Mouse (Mus musculus): ENCODE results near the gene Slc4a1ap. TPM values are rescaled to one million over a fixed set of nuclear protein-coding genes. Genes with fewer than 3 reads are reported as not detected.

The Slc4a1ap gene
- 51.7 TPM for polyA plus RNA-seq (2015; fragmentation: Illumina TruSeq; extraction: RNeasy Lipid Tissue Mini Kit (QIAGEN cat#74804); ENCODE audit: insufficient read depth, low replicate concordance)

GRCm38 (mm10) chr5:31526354-31527116 is at the start of gene Slc4a1ap:
TSS of gene Slc4a1ap (plus strand) at chr5:31526995.

GRCm38 (mm10) chr5:31485440-31485839 is 41.4 kb upstream of the Slc4a1ap start, which contains the start of gene 4930548H24Rik:
TSS of gene 4930548H24Rik (plus strand) at chr5:31485740.

GRCm38 (mm10) chr5:31494513-31495297 is 32.1 kb upstream of the Slc4a1ap start, which contains the start of gene Gpn1:
TSS of gene Gpn1 (plus strand) at chr5:31494741.

GRCm38 (mm10) chr5:31527707-31528106 is 912 bp downstream of the Slc4a1ap start, which contains the start of gene Supt7l:
TSS of gene Supt7l (minus strand) at chr5:31527807.

GRCm38 (mm10) chr5:31596481-31597429 is 70.0 kb downstream of the Slc4a1ap start, which contains the start of gene Mrpl33:
TSS of gene Mrpl33 (plus strand) at chr5:31596935.

Other genes with a start within 250 kb of the Slc4a1ap start
- gene Ift172, start 235.9 kb upstream of the Slc4a1ap start, polyA plus RNA-seq (2015; fragmentation: Illumina TruSeq; extraction: RNeasy Lipid Tissue Mini Kit (QIAGEN cat#74804); ENCODE audit: insufficient read depth, low replicate concordance) = 20.5 TPM
- gene Fndc4, start 230.9 kb upstream of the Slc4a1ap start, polyA plus RNA-seq (2015; fragmentation: Illumina TruSeq; extraction: RNeasy Lipid Tissue Mini Kit (QIAGEN cat#74804); ENCODE audit: insufficient read depth, low replicate concordance) = 3.6 TPM
- gene Gckr, start 229.6 kb upstream of the Slc4a1ap start, polyA plus RNA-seq (2015; fragmentation: Illumina TruSeq; extraction: RNeasy Lipid Tissue Mini Kit (QIAGEN cat#74804); ENCODE audit: insufficient read depth, low replicate concordance) = not detected
- 52.2 TPM for gene Zfp512, start 74.6 kb upstream of the Slc4a1ap start, polyA plus RNA-seq (2015; fragmentation: Illumina TruSeq; extraction: RNeasy Lipid Tissue Mini Kit (QIAGEN cat#74804); ENCODE audit: insufficient read depth, low replicate concordance)
- gene 4930548H24Rik, start 41.3 kb upstream of the Slc4a1ap start, polyA plus RNA-seq (2015; fragmentation: Illumina TruSeq; extraction: RNeasy Lipid Tissue Mini Kit (QIAGEN cat#74804); ENCODE audit: insufficient read depth, low replicate concordance) = 0.11 TPM
- gene Gpn1, start 32.3 kb upstream of the Slc4a1ap start, polyA plus RNA-seq (2015; fragmentation: Illumina TruSeq; extraction: RNeasy Lipid Tissue Mini Kit (QIAGEN cat#74804); ENCODE audit: insufficient read depth, low replicate concordance) = 32.4 TPM
- 11.7 TPM for gene Supt7l, start 812 bp downstream of the Slc4a1ap start, polyA plus RNA-seq (2015; fragmentation: Illumina TruSeq; extraction: RNeasy Lipid Tissue Mini Kit (QIAGEN cat#74804); ENCODE audit: insufficient read depth, low replicate concordance)
- 160 TPM for gene Mrpl33, start 69.9 kb downstream of the Slc4a1ap start, polyA plus RNA-seq (2015; fragmentation: Illumina TruSeq; extraction: RNeasy Lipid Tissue Mini Kit (QIAGEN cat#74804); ENCODE audit: insufficient read depth, low replicate concordance)
- gene Rbks, start 170.6 kb downstream of the Slc4a1ap start, polyA plus RNA-seq (2015; fragmentation: Illumina TruSeq; extraction: RNeasy Lipid Tissue Mini Kit (QIAGEN cat#74804); ENCODE audit: insufficient read depth, low replicate concordance) = 7.6 TPM
- 57.1 TPM for gene Babam2, start 170.7 kb downstream of the Slc4a1ap start, polyA plus RNA-seq (2015; fragmentation: Illumina TruSeq; extraction: RNeasy Lipid Tissue Mini Kit (QIAGEN cat#74804); ENCODE audit: insufficient read depth, low replicate concordance)

Measured in spleen, adult 10 weeks (tissue).